Mouse (Mus musculus): ENCODE data around the gene Lmo4. TPM values are rescaled to one million over a fixed set of nuclear protein-coding genes. Genes with fewer than 3 reads are reported as not detected.

The Lmo4 gene
- polyA plus RNA-seq, 1 experiment, result 38.9 TPM

DNA sequence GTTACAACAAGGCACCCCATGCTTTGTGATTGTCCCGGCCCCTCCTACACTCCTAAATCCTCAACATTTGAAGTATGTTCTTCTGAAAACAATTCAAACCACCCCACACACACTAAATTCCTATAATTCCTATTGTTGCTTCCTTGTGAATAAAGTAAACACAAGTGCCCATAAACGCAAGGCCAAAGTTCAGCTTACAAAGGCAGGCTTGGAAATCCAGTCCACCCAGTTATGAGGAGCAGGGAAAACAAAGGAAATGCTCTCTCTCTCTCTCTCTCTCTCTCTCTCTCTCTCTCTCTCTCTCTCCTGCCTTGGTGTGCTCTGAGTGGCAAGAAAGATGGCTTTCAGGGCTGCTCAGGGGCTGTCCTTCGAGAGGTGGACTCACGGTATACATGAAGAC is 61.0 kb downstream of the Lmo4 start:
- Histone ChIP-seq H3K4me3 (ENCODE audit: extremely low read depth, insufficient read depth, insufficient read length) (no peak overlapping the region), H3K36me3 (ENCODE audit: control insufficient read depth, insufficient read depth, low read length) (no peaks in the 10 kb centered on the region), H3K4me1 (ENCODE audit: control insufficient read depth, insufficient read depth, insufficient read length) (no peaks in the 10 kb centered on the region; the same call in 1 of the 2 replicates), H3K27ac (ENCODE audit: insufficient read depth, low read length) (no peak overlapping the region), H3K27me3 (ENCODE audit: control insufficient read depth, insufficient read depth, low read length) (no peaks in the 10 kb centered on the region)
- WGBS, result 95% methylated on average over 4 of the region's 4 CpGs
- TF ChIP-seq CTCF (IDR thresholded peaks at IDR 0.05; ENCODE audit: extremely low read depth, insufficient read depth, insufficient read length, insufficient replicate concordance) (no peak), POLR2A (IDR thresholded peaks at IDR 0.05; ENCODE audit: low read depth, low read length) (no peak)
- no peak for DNase-seq (ENCODE audit: low read depth in 1 of 2, low spot score in 2 of 2)

DNA sequence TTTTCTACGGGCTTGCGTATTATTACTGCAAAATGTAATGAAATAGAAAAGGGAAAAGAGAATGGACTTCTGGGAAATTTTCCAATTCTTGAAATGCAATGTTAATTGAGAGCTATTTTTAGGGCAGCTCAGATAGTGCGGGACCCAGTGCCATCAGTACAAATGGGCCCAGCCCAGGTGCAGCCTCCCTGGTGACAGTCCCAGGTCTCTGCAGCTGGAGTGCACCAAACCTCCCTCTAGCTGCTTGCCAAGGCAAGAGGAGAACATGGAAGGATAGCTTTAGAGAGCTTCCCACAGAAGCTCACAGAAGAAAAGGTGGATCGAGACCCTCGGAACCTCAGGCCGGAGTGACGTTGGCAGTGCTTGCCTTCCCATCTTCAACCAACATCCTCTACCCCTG is 62.1 kb downstream of the Lmo4 start:
- H3K27ac ChIP-seq (ENCODE audit: insufficient read depth, low read length), result no peak overlapping the region
- no peaks in the 10 kb centered on the region; the same call in 1 of the 2 replicates for H3K4me1 ChIP-seq (ENCODE audit: control insufficient read depth, insufficient read depth, insufficient read length)
- H3K36me3 ChIP-seq (ENCODE audit: control insufficient read depth, insufficient read depth, low read length), result no peaks in the 10 kb centered on the region
- H3K27me3 ChIP-seq (ENCODE audit: control insufficient read depth, insufficient read depth, low read length), result no peaks in the 10 kb centered on the region
- DNase-seq (ENCODE audit: low read depth in 1 of 2, low spot score in 2 of 2), result no peak
- TF ChIP-seq POLR2A (IDR thresholded peaks at IDR 0.05; ENCODE audit: low read depth, low read length), result no peak
- TF ChIP-seq CTCF (IDR thresholded peaks at IDR 0.05; ENCODE audit: extremely low read depth, insufficient read depth, insufficient read length, insufficient replicate concordance), result no peak
- 94% methylated on average over 7 of the region's 7 CpGs for WGBS
- H3K4me3 ChIP-seq (ENCODE audit: extremely low read depth, insufficient read depth, insufficient read length), result no peak overlapping the region

DNA sequence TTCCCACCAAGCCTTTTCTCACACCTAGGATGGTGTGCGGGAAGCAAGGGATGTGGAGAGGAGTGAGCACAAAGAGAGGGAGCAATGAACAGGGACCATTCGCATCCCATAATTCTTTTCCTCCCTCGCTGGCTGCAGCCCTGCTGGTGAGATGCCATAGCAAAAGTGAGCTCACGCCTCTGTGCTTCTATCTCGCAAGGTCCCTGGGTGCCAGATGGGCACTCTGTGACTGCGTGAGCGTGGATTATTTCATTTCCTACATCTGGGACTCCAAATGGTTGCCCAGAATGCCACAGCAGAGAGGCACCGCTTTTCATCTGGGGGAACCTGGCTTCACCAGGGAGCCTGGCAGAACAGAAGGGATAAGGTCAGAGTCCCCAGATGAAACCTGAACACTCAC is 63.2 kb downstream of the Lmo4 start:
- no peak for DNase-seq (ENCODE audit: low read depth in 1 of 2, low spot score in 2 of 2)
- no peak overlapping the region for H3K4me3 ChIP-seq (ENCODE audit: extremely low read depth, insufficient read depth, insufficient read length)
- 90% methylated on average over 8 of the region's 8 CpGs for WGBS
- no peak overlapping the region for H3K27ac ChIP-seq (ENCODE audit: insufficient read depth, low read length)
- TF ChIP-seq CTCF (IDR thresholded peaks at IDR 0.05; ENCODE audit: extremely low read depth, insufficient read depth, insufficient read length, insufficient replicate concordance) (no peak), POLR2A (IDR thresholded peaks at IDR 0.05; ENCODE audit: low read depth, low read length) (no peak)
- H3K4me1 ChIP-seq (ENCODE audit: control insufficient read depth, insufficient read depth, insufficient read length), result no peaks in the 10 kb centered on the region; the same call in 1 of the 2 replicates
- H3K36me3 ChIP-seq (ENCODE audit: control insufficient read depth, insufficient read depth, low read length), result no peaks in the 10 kb centered on the region
- H3K27me3 ChIP-seq (ENCODE audit: control insufficient read depth, insufficient read depth, low read length), result no peaks in the 10 kb centered on the region

DNA sequence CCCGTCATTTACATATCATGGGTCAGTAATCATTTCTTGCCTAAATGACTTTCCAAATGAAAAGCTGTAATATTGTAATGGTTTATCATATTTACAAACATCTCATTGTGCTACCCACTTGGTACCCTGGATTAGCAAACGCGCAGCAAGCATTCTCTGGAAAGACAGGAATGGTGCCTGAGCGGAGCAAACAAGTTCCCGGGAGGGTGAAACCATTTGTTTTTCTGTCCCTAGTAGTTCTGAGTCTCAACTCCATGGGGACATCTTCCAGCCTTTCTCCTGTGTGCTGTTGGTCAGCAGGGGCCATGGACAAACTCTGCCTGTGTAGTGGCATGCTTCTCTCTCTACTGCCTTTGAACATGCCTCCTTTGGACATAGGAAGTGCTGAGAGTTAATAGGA is 64.2 kb downstream of the Lmo4 start:
- 92% methylated on average over 5 of the region's 5 CpGs for WGBS
- H3K4me1 ChIP-seq (ENCODE audit: control insufficient read depth, insufficient read depth, insufficient read length), result no peaks in the 10 kb centered on the region; the same call in 1 of the 2 replicates
- H3K4me3 ChIP-seq (ENCODE audit: extremely low read depth, insufficient read depth, insufficient read length), result no peak overlapping the region
- no peaks in the 10 kb centered on the region for H3K27me3 ChIP-seq (ENCODE audit: control insufficient read depth, insufficient read depth, low read length)
- DNase-seq (ENCODE audit: low read depth in 1 of 2, low spot score in 2 of 2), result no peak
- no peak for TF ChIP-seq CTCF (IDR thresholded peaks at IDR 0.05; ENCODE audit: extremely low read depth, insufficient read depth, insufficient read length, insufficient replicate concordance)
- no peak overlapping the region for H3K27ac ChIP-seq (ENCODE audit: insufficient read depth, low read length)
- no peaks in the 10 kb centered on the region for H3K36me3 ChIP-seq (ENCODE audit: control insufficient read depth, insufficient read depth, low read length)

DNA sequence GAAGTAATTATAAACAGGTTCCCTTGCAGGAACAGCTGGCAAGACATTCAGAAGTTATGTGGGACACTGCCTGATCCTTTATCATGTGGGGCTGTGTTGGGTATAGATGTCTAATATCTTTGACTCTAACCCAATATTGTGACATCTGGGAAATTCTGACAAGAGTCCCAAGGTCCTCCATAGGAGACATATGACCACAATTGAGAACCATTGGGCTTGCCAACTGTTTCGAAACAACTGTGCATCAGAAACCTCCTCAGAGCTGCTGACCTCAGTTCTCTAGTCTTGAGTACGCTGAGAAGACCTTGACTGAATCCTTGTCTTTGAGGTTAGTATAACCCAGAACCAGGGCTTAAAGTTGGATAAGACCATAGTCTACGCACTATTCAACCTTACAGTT is 66.4 kb downstream of the Lmo4 start:
- WGBS, result 88% methylated on average over 3 of the region's 3 CpGs
- Histone ChIP-seq H3K4me3 (ENCODE audit: extremely low read depth, insufficient read depth, insufficient read length) (no peak overlapping the region), H3K27ac (ENCODE audit: insufficient read depth, low read length) (no peak overlapping the region), H3K36me3 (ENCODE audit: control insufficient read depth, insufficient read depth, low read length) (no peaks in the 10 kb centered on the region), H3K4me1 (ENCODE audit: control insufficient read depth, insufficient read depth, insufficient read length) (no peaks in the 10 kb centered on the region; the same call in 1 of the 2 replicates), H3K27me3 (ENCODE audit: control insufficient read depth, insufficient read depth, low read length) (no peaks in the 10 kb centered on the region)
- no peak for TF ChIP-seq CTCF (IDR thresholded peaks at IDR 0.05; ENCODE audit: extremely low read depth, insufficient read depth, insufficient read length, insufficient replicate concordance)
- DNase-seq (ENCODE audit: low read depth in 1 of 2, low spot score in 2 of 2), result no peak

Measured in spleen, adult 2 months (tissue).